Mouse (Mus musculus): ENCODE results near the gene Nudt22.

DNA sequence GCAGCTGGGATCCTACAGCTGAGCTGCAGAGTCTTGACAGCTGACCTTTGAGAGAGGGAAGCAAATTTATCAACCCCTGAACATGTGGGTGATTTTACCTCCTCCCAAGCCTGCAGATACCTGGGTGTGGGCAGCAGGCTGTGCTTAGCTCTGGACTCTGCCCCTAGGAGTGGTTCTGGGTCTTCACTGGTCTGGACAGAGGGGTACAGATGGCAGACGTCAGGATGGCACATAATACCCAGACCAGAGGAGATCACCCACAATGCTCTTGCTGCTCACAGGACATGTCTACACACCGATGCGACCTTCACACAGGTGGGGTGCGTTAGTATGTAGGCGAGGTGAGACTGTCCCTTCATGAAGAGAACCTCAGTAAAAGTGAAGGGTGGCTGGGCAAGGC lies 46.4 kb downstream of the Nudt22 start:
- TF ChIP-seq CTCF (IDR thresholded peaks at IDR 0.05) (no peak), POLR2A (IDR thresholded peaks at IDR 0.05; ENCODE audit: insufficient read depth, low read depth, low read length) (no peak)
